Mouse (Mus musculus) MEL (cell line): ENCODE data around the gene Pde10a. TPM values are rescaled to one million over a fixed set of nuclear protein-coding genes. Genes with fewer than 3 reads are reported as not detected.

Source experiments
- DNase-seq: peaks from one replicate; pipeline ENCODE4 v3.0.0; 2011; ENCODE audit warnings: low read depth, low spot score
- H3K27ac ChIP-seq: 2 replicates; pipeline ENCODE4 v1.5.1; 2012; ENCODE audit warnings: low read depth, mild to moderate bottlenecking, control low read depth, low read length, moderate library complexity; ENCODE audit not compliant: control insufficient read depth
- H3K27me3 ChIP-seq, 2 experiments: fragments of 150-350 bp in 1 of 2; sonication (generic) in 1 of 2; 2 replicates each; pipeline ENCODE4 v1.6.1; 2012; ENCODE audit warnings: low read length in 2 of 2, mild to moderate bottlenecking in 2 of 2, improper control_type of control experiment in 1 of 2, moderate library complexity in 1 of 2; ENCODE audit not compliant: insufficient read depth in 2 of 2, control insufficient read depth in 1 of 2
- H3K36me3 ChIP-seq, 2 experiments: 2 replicates each; pipeline ENCODE4 v1.6.1; 2012 to 2014; ENCODE audit warnings: low read length in 2 of 2, improper control_type of control experiment in 1 of 2, inconsistent platforms in 1 of 2, mild to moderate bottlenecking in 1 of 2; ENCODE audit not compliant: insufficient read depth in 2 of 2, control insufficient read depth in 1 of 2
- H3K4me1 ChIP-seq, 2 experiments: fragments of 150-350 bp in 1 of 2; sonication (generic) in 1 of 2; 2 replicates each; pipeline ENCODE4 v1.6.1; 2012; ENCODE audit warnings: low read length in 2 of 2, improper control_type of control experiment in 1 of 2, mild to moderate bottlenecking in 1 of 2; ENCODE audit not compliant: insufficient read depth in 2 of 2, control insufficient read depth in 1 of 2
- H3K4me3 ChIP-seq, 2 experiments: fragments of 150-350 bp in 1 of 2; sonication (generic) in 1 of 2; 2 replicates each; pipeline ENCODE4 v1.5.1; 2012; ENCODE audit warnings: low read depth in 2 of 2, low read length in 2 of 2, mild to moderate bottlenecking in 2 of 2, moderate library complexity in 2 of 2, control low read depth in 1 of 2, improper control_type of control experiment in 1 of 2; ENCODE audit not compliant: control insufficient read depth in 1 of 2, insufficient read depth in 1 of 2
- H3K79me2 ChIP-seq: 2 replicates; pipeline ENCODE4 v1.6.1; 2012; ENCODE audit warnings: mild to moderate bottlenecking, low read length, moderate library complexity; ENCODE audit not compliant: control insufficient read depth, poor library complexity, insufficient read depth
- H3K9ac ChIP-seq: 2 replicates; pipeline ENCODE4 v1.6.1; 2012; ENCODE audit warnings: low read depth, mild to moderate bottlenecking, control low read depth, low read length, moderate library complexity; ENCODE audit not compliant: control insufficient read depth, poor library complexity, severe bottlenecking
- H3K9me3 ChIP-seq: fragments of 150-350 bp; sonication (generic); replicated peaks from 2 replicates; pipeline ENCODE4 v1.6.1; 2012; ENCODE audit warnings: mild to moderate bottlenecking, low read length, improper control_type of control experiment, moderate library complexity; ENCODE audit not compliant: insufficient read depth
- BHLHE40 ChIP-seq: IDR thresholded peaks from 2 replicates; pipeline ENCODE4 v1.6.1; 2012; ENCODE audit warnings: low read depth, mild to moderate bottlenecking, inconsistent platforms, low read length, improper control_type of control experiment, borderline replicate concordance
- CTCF ChIP-seq, 3 experiments: IDR thresholded peaks in 2 of 3; conservative IDR thresholded peaks in 1 of 3; 2 replicates each; pipeline ENCODE4 v1.5.1; 2011 to 2012; ENCODE audit warnings: low read length in 3 of 3, low read depth in 2 of 3, mild to moderate bottlenecking in 2 of 3, improper control_type of control experiment in 1 of 3, inconsistent platforms in 1 of 3, mixed read lengths in 1 of 3, moderate library complexity in 1 of 3; ENCODE audit not compliant: control insufficient read depth in 1 of 3, insufficient read depth in 1 of 3, poor library complexity in 1 of 3, severe bottlenecking in 1 of 3
- KAT2A ChIP-seq: conservative IDR thresholded peaks from 2 replicates; pipeline ENCODE4 v1.6.1; 2012; ENCODE audit warnings: low read depth, low read length, improper control_type of control experiment, inconsistent platforms
- MAZ ChIP-seq: IDR thresholded peaks from 2 replicates; pipeline ENCODE4 v1.6.1; 2012; ENCODE audit warnings: low read depth, mild to moderate bottlenecking, inconsistent platforms, low read length, improper control_type of control experiment
- MYC ChIP-seq: IDR thresholded peaks from 2 replicates; pipeline ENCODE4 v1.6.1; 2011; ENCODE audit warnings: low read depth, mild to moderate bottlenecking, low read length, improper control_type of control experiment, moderate library complexity
- NRF1 ChIP-seq: IDR thresholded peaks from 2 replicates; pipeline ENCODE4 v1.6.1; 2014; ENCODE audit warnings: low read depth, mild to moderate bottlenecking, inconsistent platforms, low read length, improper control_type of control experiment, moderate library complexity; ENCODE audit not compliant: poor library complexity, insufficient read depth, severe bottlenecking
- RAD21 ChIP-seq: IDR thresholded peaks from 2 replicates; pipeline ENCODE4 v1.6.1; 2011; ENCODE audit warnings: mild to moderate bottlenecking, low read depth, low read length, improper control_type of control experiment
- RCOR1 ChIP-seq: IDR thresholded peaks from 2 replicates; pipeline ENCODE4 v1.6.1; 2012; ENCODE audit warnings: low read depth, mild to moderate bottlenecking, inconsistent platforms, low read length, improper control_type of control experiment
- SMC3 ChIP-seq: IDR thresholded peaks from 2 replicates; pipeline ENCODE4 v1.6.1; 2011; ENCODE audit warnings: low read depth, low read length, improper control_type of control experiment
- TAL1 ChIP-seq: IDR thresholded peaks from 2 replicates; pipeline ENCODE4 v1.6.1; 2012; ENCODE audit warnings: mild to moderate bottlenecking, inconsistent platforms, low read length, moderate library complexity, mixed read lengths
- TCF12 ChIP-seq: IDR thresholded peaks from 2 replicates; pipeline ENCODE4 v1.6.1; 2014; ENCODE audit warnings: low read depth, mild to moderate bottlenecking, inconsistent platforms, low read length, improper control_type of control experiment, moderate library complexity
- USF1 ChIP-seq: IDR thresholded peaks from 2 replicates; pipeline ENCODE4 v1.6.1; 2014; ENCODE audit warnings: low read depth, mild to moderate bottlenecking, inconsistent platforms, low read length, improper control_type of control experiment, moderate library complexity
- USF2 ChIP-seq, 2 experiments: IDR thresholded peaks; 2 replicates each; pipeline ENCODE4 v1.6.1; 2011 to 2012; ENCODE audit warnings: improper control_type of control experiment in 2 of 2, low read length in 2 of 2, borderline replicate concordance in 1 of 2, inconsistent platforms in 1 of 2, low read depth in 1 of 2, mild to moderate bottlenecking in 1 of 2; ENCODE audit not compliant: insufficient read depth in 1 of 2
- ZC3H11A ChIP-seq: IDR thresholded peaks from 2 replicates; pipeline ENCODE4 v1.6.1; 2012; ENCODE audit warnings: low read depth, mild to moderate bottlenecking, inconsistent platforms, low read length, improper control_type of control experiment
- ZMIZ1 ChIP-seq: IDR thresholded peaks from 2 replicates; pipeline ENCODE4 v1.6.1; 2012; ENCODE audit warnings: low read depth, mild to moderate bottlenecking, inconsistent platforms, low read length, improper control_type of control experiment, moderate library complexity
- polyA plus RNA-seq, 2 experiments: library from polyadenylated mRNA; stranded (reverse) in 1 of 2; unstranded in 1 of 2; fragments of >175 nt in 1 of 2; fragments of >200 nt in 1 of 2; gene quantifications; 2 replicates each; pipeline versions ENCODE4 v1.2.1 to v1.2.4; 2012; ENCODE audit warnings: low replicate concordance in 2 of 2, low read depth in 1 of 2; ENCODE audit not compliant: insufficient read length in 2 of 2, insufficient read depth in 1 of 2, missing spikeins in 1 of 2
- total RNA-seq: library from RNA; depleted of rRNA; stranded (reverse); fragments of 300-350 nt; gene quantifications from 2 replicates; pipeline ENCODE4 v1.2.3, GENCODE M21; 2012

Gene Pde10a
- total and polyA plus RNA-seq, 3 experiments = 3.1 to 6.9 TPM; not detected in 1

- no peak for TF ChIP-seq MYC
- no peak for TF ChIP-seq NRF1
- no peak for TF ChIP-seq USF2 (IDR thresholded peaks at IDR 0.05; ENCODE audit: borderline replicate concordance in 1 of 2, insufficient read depth in 1 of 2, low read depth in 1 of 2, low read length in 2 of 2)
- no peak for TF ChIP-seq RCOR1
- peak; percentile 7 to 63 (median 53); a peak in 4 of 6 replicates for TF ChIP-seq CTCF (IDR thresholded peaks at IDR 0.05 in 2 of 3, conservative IDR thresholded peaks at IDR 0.05 in 1 of 3; ENCODE audit: control insufficient read depth in 1 of 3, insufficient read depth in 1 of 3, low read depth in 2 of 3, low read length in 3 of 3, poor library complexity in 1 of 3, severe bottlenecking in 1 of 3)
- no peak for TF ChIP-seq ZMIZ1
- TF ChIP-seq, all 39 proteins: peak for 3
Measured at GRCm38 (mm10) chr17:8580360-8580759, 55.2 kb downstream of the Pde10a start (continued).

- no peak overlapping the region for H3K9ac ChIP-seq
- no peaks in the 10 kb centered on the region for H3K4me1 ChIP-seq
- DNase-seq = no peak
- H3K27ac ChIP-seq = no peak overlapping the region
- no peaks in the 10 kb centered on the region for H3K36me3 ChIP-seq
- no peaks in the 10 kb centered on the region for H3K9me3 ChIP-seq
- TF ChIP-seq MAZ (no peak), KAT2A (no peak)
- H3K79me2 ChIP-seq = no peaks in the 10 kb centered on the region
- no peak overlapping the region for H3K4me3 ChIP-seq
- H3K27me3 ChIP-seq = peaks cover 0 to 2% of the 10 kb centered on the region in 2 experiments; a peak in 1 of 4 replicates
Measured at GRCm38 (mm10) chr17:8581579-8581978, 56.4 kb downstream of the Pde10a start.

GRCm38 (mm10) chr17:8592427-8593277 is 67.5 kb downstream of the Pde10a start:
- H3K4me1 ChIP-seq = no peaks in the 10 kb centered on the region
- H3K27ac ChIP-seq = no peak overlapping the region
- no peaks in the 10 kb centered on the region for H3K9me3 ChIP-seq
- TF ChIP-seq MAZ (no peak), TAL1 (no peak), RAD21 (peak; percentile 83), ZC3H11A (peak; percentile 60), USF2 (IDR thresholded peaks at IDR 0.05; ENCODE audit: borderline replicate concordance in 1 of 2, insufficient read depth in 1 of 2, low read depth in 1 of 2, low read length in 2 of 2) (no peak), CTCF (IDR thresholded peaks at IDR 0.05 in 2 of 3, conservative IDR thresholded peaks at IDR 0.05 in 1 of 3; ENCODE audit: control insufficient read depth in 1 of 3, insufficient read depth in 1 of 3, low read depth in 2 of 3, low read length in 3 of 3, poor library complexity in 1 of 3, severe bottlenecking in 1 of 3) (peak; percentile 69 to 91 (median 83)), TCF12 (no peak), USF1 (peak; percentile 60), RCOR1 (no peak), SMC3 (peak; percentile 86), BHLHE40 (peak; percentile 45; the same call in 1 of the 2 replicates)
- no peaks in the 10 kb centered on the region for H3K36me3 ChIP-seq
- H3K27me3 ChIP-seq = peaks cover 2 to 4% of the 10 kb centered on the region in 2 experiments; a peak in 2 of 4 replicates
- no peak overlapping the region for H3K9ac ChIP-seq
- H3K4me3 ChIP-seq = no peak overlapping the region; a peak in 1 of 4 replicates
- DNase-seq = peak; percentile 60
- H3K79me2 ChIP-seq = no peaks in the 10 kb centered on the region
